Mouse (Mus musculus) spleen, adult 2 months (tissue): ENCODE data around the gene Nup43.

ENCODE experiments used
- CTCF ChIP-seq: fragments of 200-500 bp; IDR thresholded peaks from 2 replicates; pipeline ENCODE4 v1.5.1; 2011; ENCODE audit warnings: mild to moderate bottlenecking, inconsistent platforms; ENCODE audit not compliant: insufficient read depth, insufficient read length, insufficient replicate concordance; ENCODE audit errors: extremely low read depth
- POLR2A ChIP-seq: fragments of 200-500 bp; IDR thresholded peaks from 2 replicates; pipeline ENCODE4 v1.6.1; 2011; ENCODE audit warnings: low read depth, low read length, inconsistent platforms

- TF ChIP-seq CTCF: no peak
- TF ChIP-seq POLR2A: no peak
Observed at GRCm38 (mm10) chr10:7651057-7651456, 16.2 kb upstream of the Nup43 start.
